Mouse (Mus musculus): ENCODE measurements around the gene Cdkl3. TPM values are rescaled to one million over a fixed set of nuclear protein-coding genes. Genes with fewer than 3 reads are reported as not detected.
A peak's percentile ranks its signal among the peaks of the same experiment; 100 is the strongest.

Gene Cdkl3
- total RNA-seq, 2 experiments from 2014 or later: 14.6 to 15.9 TPM

DNA sequence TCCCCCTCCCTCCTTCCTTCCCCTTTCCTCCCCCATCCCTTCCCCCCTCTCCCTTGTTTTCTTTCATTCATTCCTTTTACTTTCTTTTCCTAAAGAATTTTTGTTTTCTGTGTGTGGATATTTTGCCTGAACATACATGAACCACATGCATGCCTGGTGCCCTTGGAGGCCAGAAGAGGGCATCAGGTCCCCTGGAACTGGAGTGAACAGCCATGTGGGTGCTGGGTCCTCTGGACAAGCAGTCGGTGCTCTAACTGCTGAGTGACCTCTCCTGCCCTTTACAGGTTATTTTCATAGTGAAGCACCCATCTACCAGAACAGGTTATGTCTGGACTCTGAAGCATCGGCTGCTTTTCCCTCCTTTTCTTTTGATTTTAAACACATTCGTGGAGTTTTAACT, 60.4 kb downstream of the Cdkl3 start:
- intact Hi-C loops (cut with DNase I): no loop called here
- DNase-seq (ENCODE audit: extremely low spot score in 1 of 2, low spot score in 2 of 2): no peak
- no peak overlapping the region for H3K4me3 ChIP-seq
- TF ChIP-seq CTCF (IDR thresholded peaks at IDR 0.05): peak; percentile 4
- H3K27ac ChIP-seq: no peak overlapping the region

DNA sequence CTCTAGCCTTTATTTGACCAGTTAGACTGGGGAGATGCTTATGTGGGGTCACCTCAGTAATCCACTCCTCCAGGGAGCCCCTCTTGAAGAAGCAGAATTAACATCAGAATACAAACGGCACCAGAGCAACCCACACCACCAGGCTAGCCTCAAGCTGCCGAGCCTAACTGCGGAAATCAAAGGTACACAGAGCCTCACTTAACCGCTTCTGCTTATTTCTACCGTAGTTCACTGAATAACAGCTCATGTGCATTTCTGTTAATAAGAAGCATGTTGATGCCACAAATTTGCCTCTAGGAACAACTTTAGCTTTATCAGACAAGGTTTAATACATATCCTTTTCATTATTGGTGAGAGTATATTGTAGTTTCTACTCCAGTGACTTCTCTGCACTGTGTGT, 61.8 kb downstream of the Cdkl3 start:
- Histone ChIP-seq H3K4me3 (no peak overlapping the region), H3K27ac (no peak overlapping the region)
- no peak for TF ChIP-seq CTCF (IDR thresholded peaks at IDR 0.05)
- intact Hi-C loops (cut with DNase I): no loop called here
- DNase-seq (ENCODE audit: extremely low spot score in 1 of 2, low spot score in 2 of 2): no peak

DNA sequence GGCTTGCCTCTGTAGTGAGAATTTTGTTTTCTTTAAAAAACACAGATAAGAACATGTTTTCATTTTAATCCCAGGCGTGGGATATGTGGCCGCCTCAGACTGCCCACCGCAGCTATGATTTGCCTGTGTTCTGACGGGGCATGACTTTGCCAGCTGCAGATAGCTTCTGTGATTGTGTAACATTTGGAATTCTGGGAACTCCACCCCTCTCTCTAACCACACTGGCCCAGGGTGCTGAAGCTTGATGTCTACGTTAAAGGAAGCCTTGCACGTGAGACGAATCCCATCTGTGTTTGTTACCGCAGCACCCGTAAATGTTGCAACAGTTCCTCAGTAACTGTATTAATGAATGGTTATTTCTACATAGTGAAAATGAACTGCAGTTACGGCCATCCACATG, 67.7 kb downstream of the Cdkl3 start:
- TF ChIP-seq CTCF (IDR thresholded peaks at IDR 0.05): no peak
- no peak for DNase-seq (ENCODE audit: extremely low spot score in 1 of 2, low spot score in 2 of 2)
- intact Hi-C loops (cut with DNase I): no loop called here
- H3K4me3 ChIP-seq: no peak overlapping the region
- no peak overlapping the region for H3K27ac ChIP-seq

DNA sequence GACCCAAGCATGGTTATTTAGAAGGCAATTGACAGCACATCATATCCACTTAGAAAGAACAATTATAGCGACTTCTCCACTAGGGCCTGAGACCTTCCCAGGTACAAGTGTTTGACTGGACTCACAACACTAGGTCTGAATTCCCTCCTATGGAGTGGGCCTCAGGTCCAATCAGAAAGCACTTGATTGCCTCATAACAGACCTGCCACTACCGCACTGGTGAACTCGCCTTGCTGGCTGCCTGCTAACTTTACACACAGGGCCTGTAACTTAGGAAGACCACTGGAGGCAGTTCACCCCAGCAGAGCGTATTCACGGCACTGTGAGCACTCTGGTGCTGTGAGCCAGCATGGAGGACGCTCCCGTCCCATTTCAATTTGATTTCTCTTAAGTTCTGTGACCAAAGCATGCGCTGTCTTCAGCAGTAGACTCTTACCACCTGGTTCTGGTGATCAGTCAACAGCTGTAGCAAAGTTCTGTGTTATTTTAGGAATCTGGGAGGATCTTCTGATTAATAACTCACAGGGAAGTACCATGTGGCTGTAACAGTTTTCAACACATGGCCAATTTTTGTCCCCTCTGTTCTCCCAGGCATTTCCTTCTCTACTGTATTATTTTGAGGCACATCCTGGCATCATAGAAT, 69.6 kb downstream of the Cdkl3 start:
- no peak overlapping the region for H3K4me3 ChIP-seq
- DNase-seq (ENCODE audit: extremely low spot score in 1 of 2, low spot score in 2 of 2): no peak
- intact Hi-C loops (cut with DNase I): no loop called here
- no peak for TF ChIP-seq CTCF (IDR thresholded peaks at IDR 0.05)
- no peak overlapping the region for H3K27ac ChIP-seq

DNA sequence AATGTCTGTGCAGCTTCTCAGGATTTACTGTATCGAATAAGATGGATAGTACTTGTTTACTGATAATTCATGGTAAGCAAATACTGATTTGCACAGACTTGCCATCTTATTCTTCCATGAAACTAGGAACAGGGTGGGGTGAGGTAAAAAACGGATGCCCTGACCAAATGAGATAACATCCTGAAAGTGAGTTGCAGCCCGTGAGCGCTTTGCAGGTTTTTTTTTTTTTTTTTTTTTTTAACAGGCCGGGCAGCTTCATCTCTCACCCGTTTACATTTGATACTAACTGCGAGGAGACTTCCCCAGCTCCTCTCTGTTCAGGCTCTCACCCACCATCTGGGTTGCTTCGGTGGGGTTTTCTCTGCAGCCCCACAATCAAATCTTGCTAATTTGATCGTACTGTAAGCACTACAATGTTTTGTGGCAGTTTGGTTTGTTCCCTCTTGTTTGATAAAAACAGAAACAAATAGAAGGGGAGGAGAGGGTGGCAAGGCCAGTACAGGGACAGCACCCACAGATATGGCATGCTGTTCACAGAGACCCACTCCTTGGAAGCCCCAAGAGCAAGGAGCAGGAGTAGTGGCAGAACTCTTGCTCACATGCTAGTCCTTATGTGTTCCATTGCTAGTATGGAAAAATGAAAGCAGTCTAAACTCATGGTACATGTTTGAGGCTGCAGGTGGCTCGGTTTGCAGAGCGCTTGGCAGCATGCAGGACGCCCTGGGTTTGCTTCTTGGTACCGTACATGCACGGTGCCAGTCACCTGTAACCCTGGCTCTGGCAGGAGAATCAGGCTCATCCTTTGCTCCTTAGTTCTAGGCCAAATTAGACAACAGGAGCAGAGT, 70.8 kb downstream of the Cdkl3 start:
- H3K4me3 ChIP-seq: no peak overlapping the region
- DNase-seq (ENCODE audit: extremely low spot score in 1 of 2, low spot score in 2 of 2): no peak
- no peak for TF ChIP-seq CTCF (IDR thresholded peaks at IDR 0.05)
- H3K27ac ChIP-seq: no peak overlapping the region
- intact Hi-C loops (cut with DNase I): no loop called here

DNA sequence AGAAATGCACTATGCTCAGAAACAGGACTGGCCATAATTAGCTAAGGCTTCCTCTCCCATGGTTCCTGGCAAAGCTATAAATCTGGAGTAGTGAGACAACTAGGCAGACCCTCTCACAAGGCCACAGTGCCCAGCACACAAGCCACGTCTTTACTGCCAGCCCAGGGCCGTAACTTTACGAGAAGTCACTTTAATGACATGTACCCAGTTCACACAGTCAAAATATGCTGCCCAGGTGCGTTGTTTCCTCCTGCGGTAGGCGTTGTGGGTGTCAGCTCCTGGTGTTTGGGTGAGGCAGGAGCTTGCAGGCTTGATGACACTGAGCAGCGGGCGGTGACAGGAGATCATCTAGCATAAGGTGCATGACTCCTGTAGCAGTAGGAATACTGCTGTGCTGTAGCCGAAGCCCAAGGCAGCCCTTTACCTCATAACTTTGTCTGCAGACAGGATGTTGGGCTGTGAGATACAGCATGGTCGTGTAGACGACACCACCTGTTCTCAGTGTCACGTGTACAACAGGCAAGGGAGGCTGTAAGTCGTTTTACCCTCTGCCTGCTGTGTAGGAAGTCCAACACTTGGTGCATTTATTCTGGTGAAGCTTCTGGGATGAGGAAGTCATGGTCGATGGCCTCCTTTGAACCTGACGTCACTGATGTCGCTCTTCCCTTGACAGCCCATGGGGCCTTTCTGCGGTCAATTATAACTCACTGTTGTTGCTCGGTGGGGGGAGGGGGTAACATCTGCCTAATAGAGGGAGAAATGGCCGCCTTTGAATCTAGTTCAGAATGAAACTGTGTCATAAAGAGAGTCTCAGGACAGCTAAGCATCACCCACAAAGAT, 72.0 kb downstream of the Cdkl3 start:
- H3K27ac ChIP-seq: no peak overlapping the region
- DNase-seq (ENCODE audit: extremely low spot score in 1 of 2, low spot score in 2 of 2): no peak
- TF ChIP-seq CTCF (IDR thresholded peaks at IDR 0.05): no peak
- intact Hi-C loops (cut with DNase I): no loop called here
- H3K4me3 ChIP-seq: no peak overlapping the region

DNA sequence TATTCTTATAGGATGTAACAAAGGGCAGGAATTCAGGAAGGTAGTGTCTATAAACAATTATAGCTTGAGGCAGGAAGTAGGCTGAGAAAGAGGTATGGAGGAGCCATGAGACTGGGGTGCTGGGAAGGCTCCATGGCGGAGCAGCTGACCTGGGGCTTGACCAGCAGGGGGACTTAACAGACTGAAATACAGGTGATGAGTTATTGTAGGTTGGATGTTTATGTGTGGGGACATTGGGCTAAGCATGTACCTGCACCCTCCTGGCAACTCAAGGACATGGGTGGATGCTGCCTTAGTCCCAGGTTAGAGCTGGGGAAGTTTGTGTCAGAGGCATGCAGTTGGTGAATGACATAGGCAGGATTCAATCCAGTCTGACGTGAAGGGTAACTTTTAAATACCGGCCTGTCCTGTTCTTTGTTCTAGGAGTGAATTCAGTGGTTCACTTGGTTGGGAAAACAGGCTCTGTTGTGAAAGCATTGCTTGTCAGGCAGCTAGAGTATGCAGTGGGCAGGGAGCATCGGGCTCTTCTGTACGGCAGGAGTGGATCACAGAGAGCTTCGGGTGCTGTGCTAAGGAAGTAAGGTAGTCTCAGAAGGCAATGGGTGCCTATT, 72.8 kb downstream of the Cdkl3 start:
- Histone ChIP-seq H3K4me3 (no peak overlapping the region), H3K27ac (no peak overlapping the region)
- intact Hi-C loops (cut with DNase I): no loop called here
- TF ChIP-seq CTCF (IDR thresholded peaks at IDR 0.05): no peak; the same call in 1 of the 2 replicates
- no peak for DNase-seq (ENCODE audit: extremely low spot score in 1 of 2, low spot score in 2 of 2)

DNA sequence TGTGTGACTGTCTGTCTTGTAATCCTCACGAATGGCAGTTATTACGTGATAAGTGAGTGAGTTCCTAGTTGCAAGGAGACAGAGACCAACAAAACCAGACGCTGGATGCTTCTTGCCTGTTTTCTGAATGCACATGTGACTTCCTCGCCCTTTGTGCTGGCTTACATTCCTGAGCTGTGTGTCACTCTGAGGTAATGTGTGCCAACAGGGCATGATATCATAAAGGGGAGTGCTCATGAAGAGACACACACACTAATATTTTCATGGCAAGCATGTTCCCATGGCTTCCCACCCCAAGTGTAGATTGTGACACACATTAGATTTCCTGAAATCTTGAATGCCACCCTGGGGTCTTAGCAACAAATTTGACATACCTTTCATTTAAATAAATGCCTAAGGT, 73.9 kb downstream of the Cdkl3 start:
- DNase-seq (ENCODE audit: extremely low spot score in 1 of 2, low spot score in 2 of 2): no peak
- intact Hi-C loops (cut with DNase I): no loop called here
- no peak for TF ChIP-seq CTCF (IDR thresholded peaks at IDR 0.05)
- Histone ChIP-seq H3K27ac (no peak overlapping the region), H3K4me3 (no peak overlapping the region)

DNA sequence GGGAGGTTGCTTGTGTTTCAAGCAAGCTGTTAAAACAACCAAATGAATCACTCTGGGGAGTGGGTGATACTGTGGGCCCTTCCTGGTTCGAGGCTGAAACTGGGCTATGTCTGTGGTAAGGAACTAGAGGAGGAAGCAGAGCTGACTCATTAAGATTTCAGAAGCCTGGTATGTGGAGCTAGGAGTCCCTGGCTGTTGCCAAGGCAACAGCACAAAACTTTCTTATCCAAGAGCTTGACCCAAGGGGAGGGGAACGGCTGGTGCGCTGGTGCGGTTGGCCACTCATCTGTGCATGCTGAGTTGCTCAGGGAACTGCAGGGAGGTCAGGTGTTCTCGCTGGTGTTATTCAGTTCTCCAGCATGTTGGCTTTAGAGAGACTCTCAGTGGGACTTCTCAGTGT, 76.0 kb downstream of the Cdkl3 start:
- Histone ChIP-seq H3K27ac (no peak overlapping the region), H3K4me3 (no peak overlapping the region)
- no peak for DNase-seq (ENCODE audit: extremely low spot score in 1 of 2, low spot score in 2 of 2)
- TF ChIP-seq CTCF (IDR thresholded peaks at IDR 0.05): no peak
- intact Hi-C loops (cut with DNase I): no loop called here

DNA sequence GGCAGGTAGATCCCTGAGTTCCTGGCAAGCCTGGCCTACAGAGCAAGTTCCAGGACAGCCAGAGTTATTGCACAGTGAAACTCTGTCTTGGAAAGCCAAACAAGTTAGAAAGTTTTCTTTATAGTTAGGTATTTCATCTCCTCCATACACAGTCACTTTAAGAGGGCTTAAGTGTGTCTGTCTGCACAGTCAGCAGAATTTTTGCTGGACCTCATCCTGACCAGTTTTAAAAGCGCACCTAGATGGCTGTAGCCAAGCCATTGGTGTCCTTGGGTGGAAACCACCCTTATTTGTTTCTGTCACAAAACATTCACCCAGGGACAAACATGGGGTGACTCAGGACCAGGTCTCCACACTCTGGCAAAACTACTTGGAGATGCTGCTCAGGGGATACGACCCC, 76.6 kb downstream of the Cdkl3 start:
- intact Hi-C loops (cut with DNase I): no loop called here
- TF ChIP-seq CTCF (IDR thresholded peaks at IDR 0.05): no peak
- no peak for DNase-seq (ENCODE audit: extremely low spot score in 1 of 2, low spot score in 2 of 2)
- no peak overlapping the region for H3K27ac ChIP-seq
- H3K4me3 ChIP-seq: no peak overlapping the region

DNA sequence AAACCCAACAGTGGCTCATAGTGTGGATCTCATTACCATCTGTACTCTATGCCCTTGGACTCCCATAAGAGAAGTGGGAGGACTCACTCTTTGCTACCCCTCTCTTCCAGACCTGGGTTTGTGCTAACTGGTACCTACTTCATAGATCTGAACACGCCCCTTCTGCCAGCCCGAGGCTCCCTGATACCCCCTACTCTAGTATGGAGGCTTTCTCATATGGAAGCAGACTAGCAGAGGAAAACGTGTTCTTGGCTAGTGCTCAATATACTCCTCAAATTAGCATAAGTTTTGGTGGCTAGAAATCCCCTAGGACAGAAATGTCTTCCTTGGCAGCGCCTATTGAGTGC, 81.8 kb downstream of the Cdkl3 start:
- intact Hi-C loops (cut with DNase I): no loop called here
- Histone ChIP-seq H3K27ac (peak overlapping the region; percentile 87), H3K4me3 (no peak overlapping the region)
- TF ChIP-seq CTCF (IDR thresholded peaks at IDR 0.05): no peak
- no peak for DNase-seq (ENCODE audit: extremely low spot score in 1 of 2, low spot score in 2 of 2)
